Mouse (Mus musculus) left cerebral cortex, postnatal 14 days (tissue): ENCODE data around the gene Efcab6. TPM values are rescaled to one million over a fixed set of nuclear protein-coding genes. Genes with fewer than 3 reads are reported as not detected.

Experiments
- DNase-seq, 2 experiments: peaks; one replicate each; pipeline ENCODE4 v3.0.0; 2021 to 2022; ENCODE audit warnings: low spot score in 2 of 2, mixed read lengths in 1 of 2
- intact Hi-C: fragments of 180-260 bp; cut with DNase I; formaldehyde crosslinking; loops from one replicate; pipeline ENCODE4 v1.15.1; 2025
- total RNA-seq, 2 experiments: library from RNA; stranded (reverse); gene quantifications; 2 replicates each; pipeline ENCODE4 v1.2.3; 2021

Efcab6 gene
- total RNA-seq, 2 experiments from 2014 or later = 15.6 to 19.8 TPM

- intact Hi-C loops = no loop called here
- DNase-seq = no peak
Observed at GRCm38 (mm10) chr15:83915376-83915775, 149.8 kb downstream of the Efcab6 start.

- intact Hi-C loops = no loop called here
- peak; percentile 42 to 66 for DNase-seq
Observed at GRCm38 (mm10) chr15:83913028-83913714, 152.0 kb downstream of the Efcab6 start.

- DNase-seq = no peak
- intact Hi-C loops = no loop called here
Observed at GRCm38 (mm10) chr15:83906472-83906871, 158.7 kb downstream of the Efcab6 start.

GRCm38 (mm10) chr15:83897286-83897685, 167.9 kb downstream of the Efcab6 start:
- DNase-seq = peak; percentile 71 to 78
- intact Hi-C loops = loop anchor here (5.0 kb wide), 1 partner anchor 115 kb away; no protein-coding TSS in a partner anchor

- intact Hi-C loops = loop anchor here (5.0 kb wide), 1 partner anchor 114 kb away; no protein-coding TSS in a partner anchor
- no peak for DNase-seq
Observed at GRCm38 (mm10) chr15:83896011-83896410, 169.2 kb downstream of the Efcab6 start.

- DNase-seq = no peak
- intact Hi-C loops = no loop called here
Observed at GRCm38 (mm10) chr15:83894261-83894660, 170.9 kb downstream of the Efcab6 start.

GRCm38 (mm10) chr15:83892871-83893270, 172.3 kb downstream of the Efcab6 start:
- intact Hi-C loops = no loop called here
- no peak for DNase-seq

- DNase-seq = no peak
- intact Hi-C loops = no loop called here
Observed at GRCm38 (mm10) chr15:83884291-83884690, 180.9 kb downstream of the Efcab6 start.

GRCm38 (mm10) chr15:83883821-83884220, 181.4 kb downstream of the Efcab6 start:
- no peak for DNase-seq
- intact Hi-C loops = no loop called here

GRCm38 (mm10) chr15:83879845-83880244, 185.3 kb downstream of the Efcab6 start:
- no peak for DNase-seq
- intact Hi-C loops = no loop called here

- DNase-seq = no peak
- intact Hi-C loops = no loop called here
Observed at GRCm38 (mm10) chr15:83877898-83878297, 187.3 kb downstream of the Efcab6 start.

GRCm38 (mm10) chr15:83877155-83877866, 187.9 kb downstream of the Efcab6 start:
- intact Hi-C loops = no loop called here
- DNase-seq = no peak

- DNase-seq = no peak
- intact Hi-C loops = no loop called here
Observed at GRCm38 (mm10) chr15:83870936-83871335, 194.2 kb downstream of the Efcab6 start.

GRCm38 (mm10) chr15:83865626-83866025, 199.6 kb downstream of the Efcab6 start:
- DNase-seq = no peak
- intact Hi-C loops = no loop called here

- intact Hi-C loops = loop anchor here (2.0 kb wide), 1 partner anchor 198 kb away; no protein-coding TSS in a partner anchor
- DNase-seq = peak; percentile 73 to 83
Observed at GRCm38 (mm10) chr15:83857129-83857528, 208.1 kb downstream of the Efcab6 start.

- intact Hi-C loops = no loop called here
- DNase-seq = no peak
Observed at GRCm38 (mm10) chr15:83853400-83853811, 211.8 kb downstream of the Efcab6 start.

- intact Hi-C loops = loop anchor here (5.0 kb wide), 1 partner anchor 66 kb away; no protein-coding TSS in a partner anchor
- peak; percentile 40 to 75 for DNase-seq
Observed at GRCm38 (mm10) chr15:83848193-83848592, 217.0 kb downstream of the Efcab6 start.

GRCm38 (mm10) chr15:83847512-83847911, 217.7 kb downstream of the Efcab6 start:
- peak; percentile 67 to 92 for DNase-seq
- intact Hi-C loops = loop anchor here (5.0 kb wide), 1 partner anchor 65 kb away; no protein-coding TSS in a partner anchor

- intact Hi-C loops = loop anchor here (5.0 kb wide), 1 partner anchor 64 kb away; no protein-coding TSS in a partner anchor
Observed at GRCm38 (mm10) chr15:83846592-83846991, 218.6 kb downstream of the Efcab6 start.

GRCm38 (mm10) chr15:83845734-83846133, 219.4 kb downstream of the Efcab6 start:
- DNase-seq = no peak
- intact Hi-C loops = loop anchor here (5.0 kb wide), 1 partner anchor 63 kb away; no protein-coding TSS in a partner anchor

More at GRCm38 (mm10) chr15:83846592-83846991, 218.6 kb downstream of the Efcab6 start:
- DNase-seq = no peak
